Mouse (Mus musculus): ENCODE data around the gene Gm10382.
"Not testable (repeated sequence)": the region's sequence is repeated elsewhere in the genome, so short reads cannot be mapped to it uniquely, and the experiment has no call there.

The Gm10382 gene

GRCm38 (mm10) chr5:125393622-125394603 is 4.8 kb downstream of the Gm10382 start:
- peak; percentile 96 for DNase-seq (ENCODE audit: low read depth)

- peak; percentile 34 for DNase-seq (ENCODE audit: low read depth)
Measured at GRCm38 (mm10) chr5:125395008-125395407, 5.9 kb downstream of the Gm10382 start.

- peak; percentile 67 for DNase-seq (ENCODE audit: low read depth)
Measured at GRCm38 (mm10) chr5:125400903-125401302, 11.8 kb downstream of the Gm10382 start.

GRCm38 (mm10) chr5:125402476-125402875 is 13.4 kb downstream of the Gm10382 start:
- no peak for DNase-seq (ENCODE audit: low read depth)

- DNase-seq (ENCODE audit: low read depth) = no peak
Measured at GRCm38 (mm10) chr5:125402991-125403390, 13.9 kb downstream of the Gm10382 start.

GRCm38 (mm10) chr5:125403481-125404465 is 14.7 kb downstream of the Gm10382 start:
- peak; percentile 86 for DNase-seq (ENCODE audit: low read depth)

GRCm38 (mm10) chr5:125404536-125404902 is 15.4 kb downstream of the Gm10382 start:
- DNase-seq (ENCODE audit: low read depth) = peak; percentile 80

- DNase-seq (ENCODE audit: low read depth) = peak; percentile 77
Measured at GRCm38 (mm10) chr5:125404903-125405545, 15.9 kb downstream of the Gm10382 start.

- peak; percentile 95 for DNase-seq (ENCODE audit: low read depth)
Measured at GRCm38 (mm10) chr5:125405546-125406248, 16.6 kb downstream of the Gm10382 start.

GRCm38 (mm10) chr5:125406322-125407016 is 17.3 kb downstream of the Gm10382 start:
- peak; percentile 67 for DNase-seq (ENCODE audit: low read depth)

GRCm38 (mm10) chr5:125407020-125407830 is 18.1 kb downstream of the Gm10382 start:
- peak; percentile 25 for DNase-seq (ENCODE audit: low read depth)

- peak; percentile 46 for DNase-seq (ENCODE audit: low read depth)
Measured at GRCm38 (mm10) chr5:125407910-125408575, 18.9 kb downstream of the Gm10382 start.

- DNase-seq (ENCODE audit: low read depth) = peak; percentile 94
Measured at GRCm38 (mm10) chr5:125408842-125409241, 19.7 kb downstream of the Gm10382 start.

- peak; percentile 79 for DNase-seq (ENCODE audit: low read depth)
Measured at GRCm38 (mm10) chr5:125409348-125410090, 20.4 kb downstream of the Gm10382 start.

GRCm38 (mm10) chr5:125411972-125412530 is 22.9 kb downstream of the Gm10382 start:
- peak; percentile 84 for DNase-seq (ENCODE audit: low read depth)

- DNase-seq (ENCODE audit: low read depth) = not testable (repeated sequence)
Measured at GRCm38 (mm10) chr5:125412536-125412935, 23.4 kb downstream of the Gm10382 start.

GRCm38 (mm10) chr5:125413763-125414162 is 24.6 kb downstream of the Gm10382 start:
- DNase-seq (ENCODE audit: low read depth) = no peak

- DNase-seq (ENCODE audit: low read depth) = no peak
Measured at GRCm38 (mm10) chr5:125416183-125416582, 27.1 kb downstream of the Gm10382 start.

Measured in NIH3T3 (cell line).